Mouse (Mus musculus) adrenal gland, postnatal 25 days (tissue): ENCODE measurements around the gene Fgf7. TPM values are rescaled to one million over a fixed set of nuclear protein-coding genes. Genes with fewer than 3 reads are reported as not detected.
A peak's percentile ranks its signal among the peaks of the same experiment; 100 is the strongest.

ENCODE experiments used
- DNase-seq: peaks from one replicate; pipeline ENCODE4 v3.0.0; 2021; ENCODE audit warnings: mixed read lengths
- long read RNA-seq: library from polyadenylated mRNA; stranded (forward); transcript quantifications from one replicate; pipeline ENCODE4 v2.0.0, GENCODE M21; 2021
- total RNA-seq: library from RNA; stranded (reverse); gene quantifications from 2 replicates; pipeline ENCODE4 v1.2.3, GENCODE M21; 2021

Gene Fgf7
- 0.61 and 0.62 TPM in 2 replicates for total RNA-seq
- long read RNA-seq: 0 reads

DNA sequence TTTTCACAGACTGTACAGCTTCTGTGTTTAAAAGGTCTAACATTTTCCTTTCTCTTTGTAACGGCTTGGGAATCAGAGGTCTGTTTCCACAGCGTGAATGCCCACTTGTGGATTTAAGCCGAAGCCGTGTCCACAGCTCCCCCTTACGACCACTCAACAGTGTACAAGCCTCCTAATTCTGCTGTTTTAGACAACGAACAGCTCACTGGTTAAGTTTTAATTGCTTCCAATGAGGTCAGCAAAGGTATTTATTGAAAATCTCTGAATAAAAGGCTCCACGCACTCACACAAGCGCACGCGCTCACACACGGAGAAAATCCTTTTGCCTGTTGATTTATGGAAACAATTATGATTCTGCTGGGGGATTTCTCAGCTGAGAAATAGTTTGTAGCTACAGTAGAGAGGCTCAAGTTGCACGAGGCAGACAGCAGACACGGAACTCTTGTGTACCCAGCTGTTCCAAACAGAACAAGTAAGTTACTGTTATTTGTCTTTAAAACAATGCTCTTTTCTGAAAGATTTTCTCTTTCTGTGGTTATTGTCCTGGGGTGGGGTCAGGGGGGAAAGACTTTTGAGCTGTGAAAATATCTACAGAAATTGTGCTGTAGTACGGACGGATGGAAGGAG, at the start of gene Fgf7:
TSS of gene Fgf7 (plus strand) at position 280 of the 627 bp plus-strand sequence.
- DNase-seq: no peak

GRCm38 (mm10) chr2:126002291-126002690, 32.2 kb upstream of the Fgf7 start:
- no peak for DNase-seq

DNA sequence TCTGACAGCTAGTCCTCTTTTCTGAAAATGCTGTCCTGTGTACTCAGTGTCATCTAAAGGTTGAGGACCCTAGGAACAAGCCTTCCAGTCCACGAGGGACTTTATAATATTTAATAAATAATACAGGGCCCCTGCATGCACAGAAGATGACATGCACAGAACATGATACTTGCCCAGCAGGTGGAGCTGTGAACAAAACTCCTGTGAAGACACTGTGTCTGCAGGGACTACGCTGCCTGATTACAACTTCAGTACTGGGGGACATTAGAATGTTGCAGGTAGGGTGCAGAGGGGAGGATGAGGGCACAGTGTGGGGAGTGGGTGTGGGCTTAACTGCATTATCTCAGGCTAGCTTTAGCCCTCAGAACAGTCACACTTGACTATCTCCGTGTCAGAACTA, 28.4 kb upstream of the Fgf7 start:
- DNase-seq: peak; percentile 59

GRCm38 (mm10) chr2:126006742-126007141, 27.7 kb upstream of the Fgf7 start:
- no peak for DNase-seq

DNA sequence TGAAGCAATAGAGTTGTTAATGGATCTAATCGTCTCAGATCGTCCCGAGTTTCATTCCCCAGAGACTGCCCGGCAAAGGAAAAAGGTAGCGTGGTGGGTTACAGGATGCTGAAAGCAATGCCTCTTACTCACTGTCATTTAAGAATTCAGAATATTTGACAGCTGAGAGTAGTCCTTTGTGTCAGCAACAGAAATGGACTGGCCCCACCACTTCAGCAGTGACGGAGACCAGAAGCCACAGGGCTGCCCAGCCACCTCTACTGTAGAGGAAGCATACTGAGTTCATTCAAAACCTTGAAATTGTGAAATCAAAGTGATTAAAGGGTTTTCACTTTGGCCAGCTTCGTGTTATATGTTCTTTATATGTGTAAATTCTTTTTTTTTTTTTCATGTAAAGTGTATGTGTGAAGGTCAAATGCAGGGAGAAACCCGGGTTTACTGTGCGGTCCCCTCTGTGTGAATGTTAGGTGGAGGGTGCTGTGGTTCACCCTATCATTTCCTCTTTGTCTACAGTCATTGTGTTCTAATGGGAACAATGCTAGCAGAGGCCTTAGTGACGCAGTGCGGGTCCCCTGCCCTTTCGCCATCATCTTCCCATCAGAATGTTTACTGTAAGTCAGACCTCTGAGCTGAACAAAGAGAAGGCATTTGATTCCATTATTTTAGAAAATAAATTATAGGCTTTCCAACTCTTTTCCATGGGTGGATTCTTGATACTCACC, 19.3 kb upstream of the Fgf7 start:
- no peak for DNase-seq

DNA sequence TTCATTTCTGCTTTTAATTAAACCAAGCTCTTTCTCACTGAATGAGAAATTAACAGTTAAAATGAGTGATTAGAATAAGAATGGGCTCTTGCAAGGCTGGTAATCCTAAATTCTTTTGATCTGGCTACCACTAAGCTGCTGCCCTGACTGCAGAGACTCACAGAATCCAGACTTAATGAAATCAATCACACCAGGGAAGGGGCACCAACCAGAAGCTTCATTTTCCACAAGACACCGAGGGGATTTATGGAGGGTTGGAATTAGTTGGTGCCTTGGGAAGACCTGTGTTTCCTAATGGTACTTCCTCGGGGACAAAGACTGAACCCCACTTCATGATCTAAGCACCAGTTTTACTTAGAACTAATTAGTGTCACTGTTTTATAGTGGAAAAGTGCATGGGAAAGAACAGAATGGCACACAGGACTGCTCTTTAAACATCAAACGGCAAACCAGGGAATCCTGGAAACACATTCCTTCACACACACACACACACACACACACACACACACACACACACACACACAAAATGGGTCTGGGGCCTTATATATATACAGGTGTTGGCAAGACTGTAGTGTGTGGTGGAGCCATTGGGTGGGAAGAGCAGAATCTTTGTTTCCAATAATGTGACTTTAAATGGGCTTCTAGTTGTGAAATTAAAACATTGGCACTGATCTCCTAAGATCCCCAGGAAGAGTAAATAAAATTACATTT, 18.5 kb upstream of the Fgf7 start:
- DNase-seq: no peak

- DNase-seq: no peak
These were observed 3.1 kb upstream of the Fgf7 start for GRCm38 (mm10) chr2:126031186-126031900.

DNA sequence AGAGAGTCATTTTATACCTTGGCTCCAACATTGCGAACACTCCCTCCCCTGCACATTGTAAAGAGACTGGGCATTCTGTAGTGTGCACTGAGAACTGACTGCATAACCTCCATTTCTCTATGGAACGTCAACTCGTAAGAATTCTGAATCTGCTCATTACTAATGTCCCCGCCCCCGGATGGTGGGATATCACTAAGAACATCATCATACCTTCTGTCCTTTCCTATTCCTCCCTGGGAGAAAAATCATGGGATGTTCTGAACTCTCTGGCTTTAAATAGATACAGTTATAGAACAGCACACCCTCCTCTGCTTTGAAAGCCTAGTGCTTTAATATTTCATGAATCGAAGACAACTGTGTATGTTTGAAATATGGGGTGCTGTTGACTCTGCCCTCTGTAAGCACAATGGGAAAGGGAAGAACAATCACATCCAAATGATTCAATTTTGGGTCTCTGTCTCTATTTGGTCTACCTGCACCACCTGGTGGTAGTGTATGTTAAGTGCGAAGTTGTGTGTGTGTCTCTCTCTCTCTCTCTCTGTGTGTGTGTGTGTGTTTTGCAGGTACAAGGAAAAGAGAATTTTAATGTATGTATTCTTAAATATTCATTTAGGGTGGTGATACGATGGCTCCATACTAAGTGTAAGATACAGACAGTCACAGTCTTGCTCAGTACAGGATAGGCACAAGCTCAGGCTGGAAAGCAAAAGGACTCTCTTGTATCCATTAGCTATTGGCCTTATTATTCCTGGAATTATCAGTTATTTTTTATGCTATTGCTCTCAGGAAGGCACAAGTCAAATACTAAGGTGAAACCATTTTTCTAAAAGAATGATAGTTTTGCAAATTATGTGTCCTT, 1.1 kb upstream of the Fgf7 start:
- DNase-seq: peak; percentile 20

DNA sequence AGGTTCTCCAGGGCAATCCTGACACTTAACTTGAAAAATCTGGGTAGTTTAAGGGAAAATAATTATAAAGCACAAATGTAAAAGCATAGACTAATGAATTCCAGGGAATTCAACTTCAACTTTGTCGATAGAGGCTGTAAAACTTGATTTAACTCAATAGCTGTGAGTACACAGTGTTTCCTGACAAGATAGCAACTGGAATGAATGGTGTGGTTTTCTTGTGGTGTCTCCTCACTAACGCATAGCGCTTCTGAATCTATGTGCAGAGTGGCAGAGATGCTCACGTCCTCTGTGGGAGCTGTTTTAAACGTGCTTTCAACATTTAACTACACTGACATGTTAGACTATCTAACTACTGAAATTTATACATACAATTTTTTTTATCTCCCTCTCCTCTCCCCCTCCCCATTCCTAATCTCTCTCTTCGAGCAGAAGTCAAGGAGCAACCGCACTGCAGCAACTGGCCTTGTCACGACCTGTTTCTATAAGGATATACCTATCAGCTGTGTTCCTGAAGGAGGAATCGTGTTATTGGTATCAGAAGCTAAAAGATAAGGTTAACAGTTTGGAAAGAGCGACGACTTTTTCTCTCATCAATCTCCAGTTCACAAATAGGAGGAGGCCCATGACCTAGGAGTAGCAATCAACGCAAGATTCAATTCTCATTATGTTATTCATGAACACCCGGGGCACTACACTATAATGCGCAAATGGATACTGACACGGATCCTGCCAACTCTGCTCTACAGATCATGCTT, 734 bp downstream of the Fgf7 start:
- no peak for DNase-seq

GRCm38 (mm10) chr2:126036121-126036520, 1.7 kb downstream of the Fgf7 start:
- DNase-seq: no peak

DNA sequence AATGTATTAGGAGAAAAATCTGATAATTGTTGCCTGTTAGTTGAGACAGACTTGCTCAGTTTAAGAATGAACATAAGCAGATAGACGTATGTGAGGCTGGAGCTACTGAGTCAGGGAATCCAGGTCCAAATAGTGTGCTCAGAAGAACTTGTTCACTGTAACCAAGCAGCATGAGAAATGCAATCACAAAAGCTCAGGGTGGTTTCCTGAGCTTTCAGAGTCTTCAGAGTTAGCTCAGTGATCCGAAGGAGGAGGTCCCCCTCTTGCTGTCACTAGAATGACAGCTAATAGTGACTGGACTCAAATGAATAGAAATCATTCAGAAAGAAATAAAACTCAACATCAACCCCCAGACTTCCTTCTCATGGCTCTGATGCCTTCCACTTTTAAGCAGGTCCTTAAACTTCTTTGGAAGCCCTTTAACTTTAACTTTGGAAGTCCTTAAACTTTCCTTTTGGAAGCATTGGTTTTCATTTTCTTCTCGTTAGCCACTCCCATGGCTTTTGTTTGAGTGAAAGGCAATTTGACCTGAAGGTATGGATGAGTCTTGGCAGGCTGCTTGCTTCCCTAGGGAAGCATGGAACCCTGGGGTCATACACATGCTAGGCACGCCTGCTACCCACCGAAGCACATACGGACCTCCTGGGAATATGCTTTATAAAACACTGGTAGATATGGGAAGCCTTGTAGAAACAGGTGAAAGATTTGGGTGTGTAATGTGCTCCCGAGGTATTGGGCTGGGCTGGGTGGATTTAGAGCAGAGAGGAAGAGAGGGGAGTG, 4.0 kb downstream of the Fgf7 start:
- no peak for DNase-seq

DNA sequence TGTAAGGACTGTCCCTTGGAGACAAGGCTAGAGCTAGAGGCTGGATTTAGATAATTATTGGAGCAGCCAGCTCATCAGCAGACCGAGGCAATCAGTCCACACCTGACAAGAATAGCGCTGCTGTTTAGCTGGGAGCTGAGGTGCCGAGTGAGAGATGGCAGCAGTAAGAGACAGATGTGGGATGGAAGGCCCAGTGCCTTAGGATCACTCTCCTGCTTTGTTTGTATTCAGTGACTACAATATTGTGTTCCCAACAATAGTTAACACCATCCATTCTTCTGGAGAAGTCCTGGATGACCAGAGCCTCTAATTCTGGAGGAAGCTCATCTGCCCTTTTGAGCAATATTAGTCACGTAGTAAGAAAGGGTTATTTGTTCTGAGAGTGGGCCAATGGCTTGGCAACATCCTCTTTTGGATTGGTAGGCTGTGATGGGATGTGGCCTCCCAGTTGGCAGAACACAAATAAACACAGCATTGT, 5.0 kb downstream of the Fgf7 start:
- no peak for DNase-seq

DNA sequence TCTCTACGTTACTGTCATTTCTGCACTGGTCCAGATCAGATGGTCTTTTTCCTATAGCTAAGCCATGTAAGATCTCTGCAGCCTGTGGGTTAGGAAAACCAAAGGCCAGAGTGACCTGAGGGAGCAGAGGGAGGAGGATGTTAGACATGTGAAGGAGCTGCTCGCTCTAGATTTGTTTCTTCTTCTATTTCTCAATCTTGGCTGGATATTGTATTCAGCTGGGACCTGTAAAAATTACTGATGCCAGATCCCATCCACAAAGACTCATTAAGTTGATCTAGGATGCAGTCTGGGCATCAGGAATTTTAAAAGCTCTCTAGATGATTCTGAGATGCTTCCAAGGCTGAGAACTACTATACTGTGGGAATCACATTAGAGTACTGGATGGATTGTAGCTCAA, 6.2 kb downstream of the Fgf7 start:
- no peak for DNase-seq

DNA sequence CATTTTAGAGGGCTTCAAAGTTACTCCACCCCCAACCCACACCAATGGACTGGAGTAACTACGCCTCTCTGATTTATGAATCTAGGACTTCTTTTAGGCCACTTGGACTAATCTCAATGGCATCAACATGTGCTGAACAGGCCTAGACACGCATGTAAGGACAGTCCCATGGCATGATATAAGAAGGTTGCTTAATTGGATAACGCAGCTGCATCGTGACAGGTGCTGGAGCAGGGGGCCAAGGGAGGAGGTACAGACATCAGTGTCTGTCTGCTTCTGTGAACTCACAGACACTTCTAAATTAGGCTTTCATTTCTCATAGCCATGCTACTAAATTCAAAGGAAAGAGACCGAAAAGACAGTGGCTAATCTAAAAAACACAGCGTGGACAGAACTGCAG, 6.8 kb downstream of the Fgf7 start:
- no peak for DNase-seq

DNA sequence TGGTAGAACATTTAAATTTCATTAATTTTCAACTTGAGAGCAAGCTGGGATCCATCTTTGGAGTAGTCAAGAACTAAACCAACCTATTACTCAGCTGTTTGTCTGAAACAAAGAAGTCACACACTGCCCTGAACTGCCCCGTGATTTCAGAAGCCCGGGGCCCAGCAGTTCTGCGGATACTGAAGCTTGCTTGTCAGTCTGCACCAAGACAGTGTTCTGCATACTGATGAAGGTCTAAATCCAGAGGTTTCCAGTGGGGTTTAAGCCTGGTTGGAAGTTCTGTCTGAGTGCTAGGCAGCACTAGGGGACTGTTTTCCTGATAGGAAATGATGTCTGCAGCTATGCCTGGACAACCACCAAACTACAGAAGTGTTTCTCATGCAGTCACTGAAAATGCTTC, 8.2 kb downstream of the Fgf7 start:
- DNase-seq: no peak

- DNase-seq: no peak
These were observed 11.2 kb downstream of the Fgf7 start for GRCm38 (mm10) chr2:126045621-126046020.

GRCm38 (mm10) chr2:126052749-126053557, 18.5 kb downstream of the Fgf7 start:
- no peak for DNase-seq

- DNase-seq: no peak
These were observed 19.2 kb downstream of the Fgf7 start for GRCm38 (mm10) chr2:126053657-126054056.

DNA sequence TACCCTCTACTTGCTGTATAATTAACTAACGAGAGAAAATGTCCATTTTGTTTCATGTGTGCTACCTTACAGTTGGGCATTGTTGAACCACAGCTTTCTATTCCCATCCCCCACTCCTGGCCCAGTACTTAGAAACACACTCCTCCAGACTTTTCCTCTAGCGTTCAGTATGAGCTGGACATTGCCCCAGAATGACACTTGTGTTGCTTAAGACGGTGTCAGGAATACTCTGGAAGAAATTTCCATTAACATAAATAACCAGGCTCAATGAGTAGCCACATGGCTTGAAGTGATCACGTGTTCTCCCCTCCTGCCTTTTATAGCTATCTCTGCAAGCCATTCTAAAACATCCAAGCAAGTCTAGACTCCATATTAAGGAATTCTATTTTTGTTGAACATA, 26.1 kb downstream of the Fgf7 start:
- no peak for DNase-seq
